Mouse (Mus musculus): ENCODE measurements around the gene Tmem117.

GRCm38 (mm10) chr15:94814213-94815100 is 185.4 kb downstream of the Tmem117 start:
- TF ChIP-seq CTCF (IDR thresholded peaks at IDR 0.05; ENCODE audit: extremely low read depth, insufficient read depth, insufficient read length, insufficient replicate concordance) = no peak
- no peak for TF ChIP-seq POLR2A (IDR thresholded peaks at IDR 0.05; ENCODE audit: low read depth, low read length)
